Comparison of ENCODE assay signal across 18 mouse cellular contexts in genomic region chr7:49331939-49332338, GRCm38 (mm10).
DNase-seq lines count a peak whose midpoint lies in the region; ATAC-seq lines count a peak whose summit lies in the region.
"Had no signal": no experiment of that assay in that cellular context is flagged by ENCODE, and none has a peak within 500 bp of the region (broad histone marks: within the 10 kb centered on the region; RNA-seq: fewer than 3 reads in every experiment).

No protein-coding gene starts in this region.

- no peak overlapping the region for H3K9ac ChIP-seq in hindbrain, embryonic 13.5 days
- H3K9ac ChIP-seq in hindbrain, embryonic 11.5 days (ENCODE audit: low read depth, low read length): no peak overlapping the region
- no peak overlapping the region for H3K9ac ChIP-seq in neural tube, embryonic 15.5 days (replicated peaks)
- H3K9ac ChIP-seq in midbrain, embryonic 13.5 days (replicated peaks): no peak overlapping the region
- H3K9ac ChIP-seq: hindbrain, embryonic 14.5 days; midbrain, embryonic 15.5 days had no signal

- no peak for DNase-seq in hindbrain, embryonic 11.5 days (ENCODE audit: low spot score)
- peak; percentile 2 for DNase-seq in right cerebral cortex, postnatal 14 days
- DNase-seq in right cerebral cortex, postnatal 36 days (ENCODE audit: low spot score in 2 of 2): no peak
- DNase-seq in adrenal gland, postnatal 4 days (ENCODE audit: low spot score in 2 of 2): no peak
- DNase-seq: B cell, adult 2 months; gastrocnemius, postnatal 14 days; kidney, adult 18-20 months; liver; lung, postnatal 14 days; retina, postnatal 1 day; thymus, adult 18-20 months had no signal

- no peak overlapping the region for H3K4me2 ChIP-seq in hindbrain, embryonic 13.5 days
- H3K4me2 ChIP-seq in hindbrain, embryonic 11.5 days (replicated peaks; ENCODE audit: low read depth, low read length): no peak overlapping the region
- H3K4me2 ChIP-seq in neural tube, embryonic 15.5 days: no peak overlapping the region
- no peak overlapping the region for H3K4me2 ChIP-seq in midbrain, embryonic 13.5 days (replicated peaks)
- H3K4me2 ChIP-seq: hindbrain, embryonic 14.5 days; midbrain, embryonic 15.5 days had no signal

- 73% methylated on average over 4 of the region's 4 CpGs for WGBS in hindbrain, embryonic 13.5 days
- WGBS in hindbrain, embryonic 11.5 days: 72% methylated on average over 4 of the region's 4 CpGs
- 68% methylated on average over 4 of the region's 4 CpGs for WGBS in neural tube, embryonic 15.5 days
- 80% methylated on average over 4 of the region's 4 CpGs for WGBS in midbrain, embryonic 13.5 days

- no peaks in the 10 kb centered on the region for H3K27me3 ChIP-seq in hindbrain, embryonic 13.5 days
- no peaks in the 10 kb centered on the region for H3K27me3 ChIP-seq in hindbrain, embryonic 11.5 days (ENCODE audit: control insufficient read depth, insufficient read depth, low read length)
- H3K27me3 ChIP-seq in neural tube, embryonic 15.5 days (replicated peaks): no peaks in the 10 kb centered on the region
- 0 out of 2 replicates have a peak, but pooled peaks cover 4% of the 10 kb centered on the region for H3K27me3 ChIP-seq in midbrain, embryonic 13.5 days
- H3K27me3 ChIP-seq: midbrain, embryonic 15.5 days had no signal

- no peak overlapping the region for H3K4me3 ChIP-seq in hindbrain, embryonic 13.5 days
- no peak overlapping the region for H3K4me3 ChIP-seq in hindbrain, embryonic 11.5 days (ENCODE audit: low read depth, low read length)
- no peak overlapping the region for H3K4me3 ChIP-seq in neural tube, embryonic 15.5 days (replicated peaks)
- H3K4me3 ChIP-seq in midbrain, embryonic 13.5 days (replicated peaks): no peak overlapping the region
- H3K4me3 ChIP-seq: midbrain, embryonic 15.5 days; myocyte had no signal

- H3K27ac ChIP-seq in hindbrain, embryonic 13.5 days: peak overlapping the region; percentile 20; the same call in 1 of the 2 replicates
- H3K27ac ChIP-seq in hindbrain, embryonic 11.5 days (ENCODE audit: low read depth, low read length): no peak overlapping the region
- H3K27ac ChIP-seq in neural tube, embryonic 15.5 days (replicated peaks): no peak overlapping the region; the same call in 1 of the 2 replicates
- H3K27ac ChIP-seq in midbrain, embryonic 13.5 days: no peak overlapping the region
- H3K27ac ChIP-seq: hindbrain, embryonic 14.5 days; kidney, postnatal 0 days; midbrain, embryonic 15.5 days had no signal

- peaks cover 37% of the 10 kb centered on the region for H3K4me1 ChIP-seq in hindbrain, embryonic 13.5 days (replicated peaks)
- peaks cover 5% of the 10 kb centered on the region for H3K4me1 ChIP-seq in hindbrain, embryonic 11.5 days (replicated peaks; ENCODE audit: control insufficient read depth, insufficient read depth, low read length)
- H3K4me1 ChIP-seq in neural tube, embryonic 15.5 days: peaks cover 13% of the 10 kb centered on the region
- peaks cover 27% of the 10 kb centered on the region for H3K4me1 ChIP-seq in midbrain, embryonic 13.5 days (replicated peaks)

- no peaks in the 10 kb centered on the region for H3K36me3 ChIP-seq in hindbrain, embryonic 13.5 days
- no peaks in the 10 kb centered on the region for H3K36me3 ChIP-seq in hindbrain, embryonic 11.5 days (ENCODE audit: control insufficient read depth, insufficient read depth, low read length)
- no peaks in the 10 kb centered on the region for H3K36me3 ChIP-seq in neural tube, embryonic 15.5 days
- H3K36me3 ChIP-seq in midbrain, embryonic 13.5 days: no peaks in the 10 kb centered on the region
- H3K36me3 ChIP-seq: midbrain, embryonic 15.5 days had no signal

- no peak for ATAC-seq in hindbrain, embryonic 13.5 days (ENCODE audit: low FRiP score)
- no peak for ATAC-seq in hindbrain, embryonic 11.5 days (ENCODE audit: low FRiP score)
- ATAC-seq in neural tube, embryonic 15.5 days (ENCODE audit: low FRiP score): peak; percentile 22; the same call in 1 of the 2 replicates
- no peak for ATAC-seq in midbrain, embryonic 13.5 days
- ATAC-seq: midbrain, embryonic 15.5 days had no signal

- H3K9me3 ChIP-seq in hindbrain, embryonic 13.5 days: no peaks in the 10 kb centered on the region
- no peaks in the 10 kb centered on the region for H3K9me3 ChIP-seq in hindbrain, embryonic 11.5 days (ENCODE audit: control insufficient read depth, low read length)
- no peaks in the 10 kb centered on the region for H3K9me3 ChIP-seq in neural tube, embryonic 15.5 days (replicated peaks)
- no peaks in the 10 kb centered on the region for H3K9me3 ChIP-seq in midbrain, embryonic 13.5 days
- H3K9me3 ChIP-seq: midbrain, embryonic 15.5 days had no signal
